Mouse (Mus musculus): ENCODE data around the gene Usp46.
A peak's percentile ranks its signal among the peaks of the same experiment; 100 is the strongest.
"Not testable (repeated sequence)": the region's sequence is repeated elsewhere in the genome, so short reads cannot be mapped to it uniquely, and the experiment has no call there.

The Usp46 gene

DNA sequence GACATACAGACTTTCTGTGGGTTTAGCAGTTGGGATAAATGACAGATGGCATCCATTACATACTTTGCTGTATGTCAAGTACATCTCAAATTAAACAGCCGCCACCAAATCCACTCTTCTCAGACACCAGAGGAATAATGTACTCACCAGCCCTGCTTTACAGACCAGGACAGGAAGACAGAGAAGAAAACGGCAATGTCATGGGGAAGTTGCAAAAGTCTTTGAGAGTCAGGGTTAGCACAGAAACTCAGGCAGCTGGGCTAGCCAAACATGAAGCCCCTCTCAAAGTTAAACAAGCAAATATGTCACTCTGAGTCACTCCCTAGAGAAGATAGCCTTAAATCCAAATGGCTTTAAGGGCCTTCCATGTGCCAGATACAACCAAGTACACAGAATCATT, 40.0 kb downstream of the Usp46 start:
- no peak for DNase-seq (ENCODE audit: low read depth)

DNA sequence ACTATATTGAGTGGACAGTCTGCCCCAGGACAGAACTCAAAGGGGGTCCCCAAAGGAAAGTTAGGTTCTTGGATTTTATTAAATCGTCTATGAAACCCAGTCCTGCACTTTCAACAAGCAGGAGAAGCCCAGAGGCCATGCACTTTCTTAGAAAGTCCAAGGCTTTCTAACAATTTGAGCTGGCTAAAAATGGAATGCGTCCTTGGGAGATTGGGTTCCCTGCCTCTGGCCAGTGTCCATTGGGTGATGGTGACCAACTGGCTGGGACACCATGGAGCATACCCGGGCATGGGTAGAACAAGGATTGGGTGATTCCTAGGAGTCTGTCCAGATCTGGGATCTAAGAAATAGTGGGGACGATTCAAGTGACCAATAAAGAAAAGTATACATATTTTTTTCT, 47.7 kb downstream of the Usp46 start:
- DNase-seq (ENCODE audit: low read depth), result no peak

DNA sequence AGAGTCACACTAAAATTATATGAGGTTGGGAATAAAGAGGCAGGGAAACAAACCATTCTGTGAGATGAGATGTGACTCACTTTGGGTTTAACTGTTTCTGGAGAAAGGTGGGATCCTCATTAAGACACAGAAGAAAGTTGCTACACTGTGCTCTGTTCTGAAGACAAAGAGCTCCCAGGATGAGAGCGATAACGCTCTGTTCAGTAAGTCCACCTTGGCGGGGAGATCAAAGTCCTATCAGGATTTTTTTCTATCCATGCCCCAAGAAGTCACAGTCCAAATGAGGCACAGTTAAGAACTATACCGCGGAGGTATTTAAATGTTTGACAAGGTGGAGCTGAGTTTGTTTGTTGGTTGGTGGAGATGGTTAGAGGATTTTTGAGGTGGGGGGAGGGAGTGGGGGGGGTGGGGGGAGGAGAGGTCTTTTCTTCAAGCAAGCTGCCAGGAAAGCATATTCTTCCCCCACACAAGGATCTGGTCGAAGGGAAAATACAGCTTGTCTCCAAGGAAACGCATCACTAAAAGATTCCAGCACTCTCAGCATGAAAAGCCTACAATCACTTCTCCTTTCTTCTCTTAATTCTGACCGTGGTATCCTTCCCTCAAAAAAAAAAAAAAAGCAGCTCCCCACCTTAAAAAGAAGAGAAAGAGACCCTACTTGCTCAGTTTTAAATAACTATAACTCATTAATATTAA, 49.2 kb downstream of the Usp46 start:
- no peak for DNase-seq (ENCODE audit: low read depth)

DNA sequence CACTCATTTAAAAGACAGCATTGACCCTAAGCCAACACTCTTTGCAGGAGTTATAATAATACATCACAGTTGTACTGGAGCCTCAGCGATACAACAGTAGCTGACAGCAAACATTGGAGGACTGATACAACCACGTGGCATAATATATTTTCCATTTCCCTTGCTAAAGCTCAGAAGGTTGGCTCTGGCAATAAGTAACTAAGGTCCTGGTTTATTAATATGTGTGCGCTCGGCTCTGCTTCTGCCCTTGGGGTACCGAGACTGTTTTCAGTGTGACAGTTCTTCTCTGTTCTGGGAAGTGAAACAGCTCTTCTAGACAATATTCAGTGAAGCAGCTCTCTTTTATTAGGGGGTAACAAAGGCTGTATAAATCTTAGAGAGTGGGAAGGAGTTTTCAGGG, 50.7 kb downstream of the Usp46 start:
- DNase-seq (ENCODE audit: low read depth), result no peak

DNA sequence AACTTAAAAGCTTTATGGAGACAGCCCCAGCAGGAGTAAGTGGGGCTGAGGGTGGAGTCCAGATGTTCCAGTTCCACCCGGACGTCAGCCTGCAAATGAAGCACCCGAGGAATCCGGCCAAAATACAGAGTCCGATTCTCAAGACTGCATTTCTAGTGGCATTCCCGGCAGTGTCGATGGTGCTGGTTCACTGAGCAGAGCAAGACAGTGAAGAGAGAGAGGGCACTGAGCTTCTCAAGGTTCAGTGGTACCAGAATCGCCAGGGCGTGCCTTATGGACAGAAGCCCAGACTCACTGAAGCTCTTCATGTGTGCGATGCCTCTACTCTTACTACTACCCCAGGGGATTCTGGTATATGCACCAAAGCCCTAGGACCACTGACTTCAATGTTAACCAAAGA, 56.6 kb downstream of the Usp46 start:
- no peak for DNase-seq (ENCODE audit: low read depth)

DNA sequence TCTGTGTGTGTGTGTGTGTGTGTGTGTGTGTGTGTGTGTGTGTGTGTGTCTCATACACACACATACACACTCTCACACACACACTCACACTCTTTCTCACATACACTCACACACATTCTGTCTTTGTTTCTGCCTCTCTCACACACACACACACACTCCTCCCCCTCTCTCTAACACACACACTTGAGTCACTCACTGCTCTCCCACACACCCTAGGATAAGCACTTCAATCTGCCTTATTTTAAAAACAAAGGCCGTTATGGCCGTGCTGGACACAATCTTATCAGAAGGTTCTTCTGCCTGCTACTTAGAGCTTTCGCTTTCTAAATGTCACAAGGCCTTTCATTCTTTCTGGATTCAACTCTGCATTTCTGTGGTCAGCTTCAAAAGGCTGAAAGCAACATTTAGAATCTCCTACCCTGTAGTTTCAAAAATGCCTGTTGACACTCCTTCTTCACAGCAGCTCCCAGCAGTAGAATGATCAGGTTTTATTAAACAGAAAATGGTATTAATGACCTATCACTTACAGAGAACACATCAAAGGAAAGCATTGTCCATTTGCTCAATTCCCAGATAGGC, 60.6 kb downstream of the Usp46 start:
- DNase-seq (ENCODE audit: low read depth), result no peak

DNA sequence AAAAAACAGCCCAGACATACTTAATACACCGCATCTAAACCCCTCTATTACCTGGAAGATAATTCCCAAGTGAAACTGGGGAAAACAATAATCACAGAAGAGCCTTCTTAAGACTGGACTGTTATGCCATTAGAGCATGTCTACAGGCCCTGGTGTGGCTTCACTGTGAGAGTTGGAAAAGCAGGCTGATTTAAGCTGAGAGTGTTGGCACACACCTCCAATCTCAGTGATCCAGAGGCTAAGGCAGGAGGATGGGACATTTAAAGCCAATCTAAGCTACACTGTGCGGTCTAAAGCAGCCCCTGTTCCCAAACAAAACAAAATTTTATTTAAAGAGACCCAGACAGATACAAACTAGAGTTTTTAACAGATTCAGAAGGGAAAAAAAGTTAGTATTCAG, 62.3 kb downstream of the Usp46 start:
- no peak for DNase-seq (ENCODE audit: low read depth)

DNA sequence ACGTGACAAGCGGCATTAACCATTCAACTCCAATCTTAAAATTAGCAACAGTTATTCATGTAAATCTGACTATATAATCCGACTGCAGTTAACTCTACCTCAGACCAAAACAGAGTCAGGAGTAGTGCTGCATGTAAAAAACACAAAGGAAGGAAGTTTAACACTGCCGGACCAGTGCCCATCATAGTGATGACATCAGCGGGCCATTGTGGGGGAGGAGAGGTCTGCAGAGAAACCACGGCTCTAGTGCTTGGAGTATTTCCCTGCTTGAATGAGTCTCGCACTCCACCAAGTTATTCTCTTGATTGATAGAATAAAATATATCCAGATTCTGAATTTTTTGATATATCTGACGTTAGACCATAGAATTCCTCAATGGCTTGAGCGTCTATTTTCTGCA, 66.5 kb downstream of the Usp46 start:
- no peak for DNase-seq (ENCODE audit: low read depth)

DNA sequence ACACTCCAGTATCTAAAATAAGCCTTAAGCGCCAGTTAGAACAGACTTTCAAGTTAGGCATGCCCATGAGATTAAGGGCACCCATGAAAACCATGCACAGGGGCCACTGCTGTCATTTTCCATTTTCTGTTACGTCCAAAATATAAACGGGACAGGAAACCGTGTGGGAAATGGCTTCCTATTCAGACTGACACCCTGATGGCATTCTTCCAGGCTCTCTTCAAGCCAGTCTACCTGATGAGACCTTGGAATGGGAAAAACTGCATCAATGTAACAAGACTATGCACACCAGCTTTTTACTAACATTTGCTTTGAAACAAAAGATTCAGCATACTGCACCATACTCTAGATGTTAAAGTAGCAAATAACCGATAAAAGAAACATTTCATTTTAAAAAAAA, 69.3 kb downstream of the Usp46 start:
- no peak for DNase-seq (ENCODE audit: low read depth)

DNA sequence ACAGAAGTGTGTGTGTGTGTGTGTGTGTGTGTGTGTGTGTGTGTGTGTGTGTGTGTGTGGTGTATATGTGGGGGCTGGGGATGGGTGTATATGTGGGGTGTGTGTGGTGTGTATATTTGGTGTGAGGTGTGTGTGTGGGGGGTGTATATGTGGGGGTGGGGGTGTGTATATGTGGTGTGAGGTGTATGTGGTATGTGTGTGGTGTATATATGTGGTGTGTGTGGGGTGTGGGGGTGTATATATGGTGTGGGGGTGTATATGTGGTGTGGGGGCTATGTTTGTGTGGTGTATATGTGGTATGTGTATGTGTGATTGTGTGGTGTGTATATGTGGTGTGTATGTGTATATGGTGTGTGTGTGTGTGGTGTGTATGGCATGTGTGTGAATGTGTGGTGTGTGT, 73.4 kb downstream of the Usp46 start:
- DNase-seq (ENCODE audit: low read depth), result no peak

DNA sequence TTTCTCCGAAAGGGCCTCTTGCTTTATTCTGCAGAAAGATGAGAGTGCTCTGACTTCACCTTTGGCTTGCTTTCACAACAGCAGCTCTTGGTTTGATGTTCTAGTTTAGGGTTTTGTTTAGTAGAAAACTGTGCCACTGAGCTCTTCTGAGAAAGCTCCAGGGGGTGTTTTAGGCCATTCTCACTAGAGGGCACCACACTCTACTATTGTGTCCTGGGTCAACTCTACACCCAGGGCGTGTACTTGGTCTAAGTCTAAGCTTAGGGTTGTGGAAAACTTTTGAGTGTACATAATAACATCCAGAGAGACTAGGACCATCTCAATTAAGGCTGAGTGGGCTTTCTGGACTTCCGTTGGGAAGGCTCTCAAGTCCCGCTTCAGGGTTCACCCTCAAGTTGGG, 74.7 kb downstream of the Usp46 start:
- DNase-seq (ENCODE audit: low read depth), result peak; percentile 43

DNA sequence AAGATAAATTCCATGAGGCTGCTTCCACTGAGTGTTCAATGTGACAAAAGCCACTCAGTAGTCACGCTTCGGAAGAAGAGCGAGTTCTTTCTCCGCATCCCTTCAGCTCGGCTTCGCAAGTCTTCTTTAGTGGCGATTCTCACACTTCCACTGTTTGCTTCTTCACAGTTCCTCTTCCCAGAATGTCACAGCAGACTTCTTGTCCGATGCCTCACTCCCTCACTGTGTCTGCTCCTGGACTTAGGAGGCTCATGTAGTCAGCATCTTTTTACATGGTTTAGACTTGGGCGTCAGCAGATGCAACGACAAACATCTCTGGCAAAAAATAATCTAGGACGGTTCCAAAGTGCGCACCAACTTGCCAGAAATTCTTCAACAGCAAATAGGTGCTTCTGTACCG, 75.9 kb downstream of the Usp46 start:
- DNase-seq (ENCODE audit: low read depth), result no peak

DNA sequence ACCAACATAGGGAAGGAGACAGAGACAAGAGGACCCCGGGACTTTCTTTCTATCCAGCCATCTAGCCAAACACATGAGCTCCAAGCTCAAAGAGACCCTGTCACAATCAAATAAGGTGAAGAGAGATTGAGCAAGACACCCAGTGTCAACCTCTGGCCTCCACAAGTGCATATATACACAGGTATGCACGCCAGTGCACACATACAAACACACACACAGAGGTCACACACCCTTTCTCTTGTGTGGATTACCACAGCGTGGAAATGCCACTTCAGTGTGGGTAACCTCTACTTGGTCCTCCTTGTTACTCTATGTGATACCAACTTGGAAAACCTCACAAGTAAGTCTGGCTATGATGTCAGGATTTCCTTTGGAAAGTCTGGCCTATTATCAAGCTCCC, 78.7 kb downstream of the Usp46 start:
- no peak for DNase-seq (ENCODE audit: low read depth)

DNA sequence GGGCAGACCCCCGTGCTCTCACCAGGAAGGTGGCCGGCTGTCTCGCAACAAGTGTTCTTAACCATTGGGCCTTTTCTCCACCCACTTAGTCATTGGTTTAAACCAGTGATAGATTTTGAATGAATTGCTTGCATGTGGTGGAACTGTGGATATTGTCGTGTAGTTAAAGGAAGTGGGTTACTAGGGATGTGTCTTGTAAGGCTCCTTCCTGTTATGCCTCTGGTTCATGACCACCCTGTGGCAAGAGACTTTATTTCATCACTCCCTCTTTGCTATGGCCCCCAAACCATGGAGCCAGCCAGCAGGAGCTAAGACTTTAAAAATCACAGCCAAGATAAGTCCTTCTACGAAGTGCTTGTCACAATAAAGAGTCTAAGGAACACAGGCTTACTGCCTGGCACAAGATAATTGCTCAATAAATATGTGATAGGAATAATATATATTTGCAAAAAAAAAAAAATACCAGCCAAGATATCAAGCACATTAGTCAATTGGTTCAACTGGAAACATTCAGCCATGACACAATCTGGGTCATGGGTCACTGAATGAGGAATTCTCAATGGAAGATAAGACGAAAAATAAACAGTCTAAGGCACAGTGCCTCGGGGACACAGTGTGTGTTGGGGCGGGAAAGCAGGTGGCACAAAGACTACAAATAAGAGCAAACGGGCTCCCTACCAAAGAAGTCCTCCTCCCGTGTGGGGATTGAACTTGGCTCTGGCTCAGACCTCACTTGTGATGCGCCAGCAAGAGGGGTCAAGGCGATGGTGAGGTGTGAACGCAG, 80.3 kb downstream of the Usp46 start:
- DNase-seq (ENCODE audit: low read depth), result no peak

DNA sequence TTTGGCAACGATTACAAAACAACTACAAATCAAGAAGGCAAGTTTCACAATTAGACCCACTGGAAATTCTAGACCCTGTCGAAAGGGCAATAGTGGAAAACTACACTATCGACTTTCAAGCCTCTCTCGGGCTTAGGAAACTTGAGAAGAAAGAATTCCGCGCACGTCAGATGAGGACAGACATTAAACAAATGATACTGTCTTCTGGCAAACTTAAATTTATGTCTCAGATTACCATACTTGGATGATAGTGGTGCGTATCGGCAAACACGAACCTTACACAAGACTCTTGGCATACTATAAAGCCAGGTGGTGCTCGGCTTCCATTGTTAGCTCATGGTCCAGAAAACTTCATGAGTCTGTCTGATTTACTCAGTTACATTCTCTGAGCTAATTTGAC, 90.8 kb downstream of the Usp46 start:
- DNase-seq (ENCODE audit: low read depth), result no peak

DNA sequence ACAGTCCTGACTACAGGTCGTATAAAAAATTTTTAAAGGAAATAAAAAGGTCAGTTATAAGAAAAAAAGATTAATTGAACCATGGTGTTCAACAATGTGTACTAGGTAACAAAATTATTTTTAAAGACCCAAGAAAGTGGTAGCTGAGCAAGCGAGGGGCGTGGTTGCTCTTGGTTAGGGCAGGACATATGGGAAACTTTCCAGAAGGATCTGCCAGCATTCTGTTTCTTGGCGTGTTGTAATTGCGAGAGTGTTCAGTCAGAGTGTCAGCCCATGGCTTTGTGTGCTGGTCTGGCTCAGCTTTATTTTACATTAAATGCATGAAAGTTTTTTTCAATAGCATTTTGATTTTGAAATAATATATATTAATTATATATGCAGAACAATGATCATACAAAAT, 96.5 kb downstream of the Usp46 start:
- DNase-seq (ENCODE audit: low read depth), result no peak

DNA sequence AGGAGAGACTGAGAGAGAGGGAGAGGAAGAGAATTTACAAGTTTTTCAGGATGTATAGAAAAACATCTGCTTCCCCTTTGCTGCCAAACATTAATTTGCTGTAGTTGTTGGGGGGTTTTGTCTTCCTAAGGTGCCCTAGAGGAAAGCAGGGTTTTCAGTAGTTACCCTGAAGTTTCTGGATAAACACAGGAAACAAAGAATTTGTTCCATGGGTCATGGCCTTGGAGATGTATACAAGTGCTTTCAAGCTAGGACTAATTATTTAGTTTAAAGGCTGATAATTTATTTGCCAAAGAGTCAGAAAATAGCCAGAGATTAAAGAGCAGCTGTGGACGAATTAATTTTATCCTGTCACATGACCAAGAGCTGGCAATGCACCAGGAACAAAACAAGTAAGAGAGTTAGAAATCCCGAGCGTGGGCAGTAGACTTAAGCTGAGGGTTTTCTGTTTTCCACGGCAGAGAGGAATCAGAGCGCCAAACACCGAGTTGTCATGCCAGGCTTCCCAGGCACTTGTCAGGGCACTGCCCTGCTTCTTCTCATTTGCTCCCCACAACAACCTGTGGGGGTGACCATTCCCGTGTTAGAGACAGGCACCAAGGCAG, 98.1 kb downstream of the Usp46 start:
- no peak for DNase-seq (ENCODE audit: low read depth)

DNA sequence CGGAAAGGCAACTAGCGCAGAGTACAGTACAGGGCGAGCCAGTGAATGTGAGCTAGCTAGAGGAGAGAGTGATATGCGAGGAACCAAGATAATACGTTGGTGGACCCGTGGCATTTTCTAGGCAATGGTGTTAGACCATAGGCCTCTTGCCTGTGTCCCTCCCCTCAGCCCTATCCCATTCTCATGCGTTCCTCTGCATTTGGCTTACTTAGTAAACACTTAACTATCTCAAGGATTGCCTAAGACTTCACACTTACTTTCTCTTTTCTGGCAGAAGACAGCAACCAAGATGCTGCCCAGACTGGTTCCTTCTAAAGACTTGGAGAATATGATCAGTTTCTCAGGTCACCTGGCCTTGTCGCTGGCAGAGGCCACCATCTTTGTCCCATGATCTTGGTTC, 98.9 kb downstream of the Usp46 start:
- no peak for DNase-seq (ENCODE audit: low read depth)

DNA sequence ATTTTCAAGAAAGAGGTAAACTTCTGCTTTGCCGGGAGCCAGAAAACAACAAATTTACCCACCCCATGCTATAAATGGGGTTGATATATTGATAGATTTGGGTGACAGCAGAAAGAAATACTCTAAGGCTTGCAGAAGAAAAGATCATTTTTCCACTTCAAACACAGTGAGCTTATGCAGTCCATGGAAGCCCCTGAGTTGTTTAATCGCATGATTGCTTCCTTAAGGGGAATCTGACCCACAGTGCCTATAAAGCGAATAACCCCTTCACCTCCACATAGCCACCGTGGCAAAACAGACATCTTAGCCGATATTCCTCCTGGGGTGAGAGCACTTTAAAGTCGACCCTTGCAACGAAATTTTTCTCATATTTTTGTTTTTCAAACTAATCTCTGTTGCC, 108.5 kb downstream of the Usp46 start:
- no peak for DNase-seq (ENCODE audit: low read depth)

DNA sequence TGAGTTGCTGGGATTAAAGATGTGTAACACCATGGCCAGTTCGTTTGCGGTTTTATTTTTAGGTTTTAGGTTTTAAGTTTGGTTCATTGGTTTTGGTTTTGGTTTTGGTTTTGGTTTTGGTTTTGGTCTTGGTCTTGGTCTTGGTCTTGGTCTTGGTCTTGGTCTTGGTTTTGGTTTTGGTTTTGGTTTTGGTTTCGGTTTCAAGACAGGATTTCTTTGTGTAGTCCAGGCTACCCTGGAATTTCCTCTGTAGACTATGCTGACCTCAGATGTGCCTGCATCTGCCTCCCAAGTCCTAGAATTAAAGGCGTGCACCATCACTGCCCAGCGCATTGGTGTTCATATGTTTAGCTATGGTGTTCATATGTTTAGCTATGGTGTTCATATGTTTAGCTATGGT, 109.6 kb downstream of the Usp46 start:
- DNase-seq (ENCODE audit: low read depth), result not testable (repeated sequence)

DNA sequence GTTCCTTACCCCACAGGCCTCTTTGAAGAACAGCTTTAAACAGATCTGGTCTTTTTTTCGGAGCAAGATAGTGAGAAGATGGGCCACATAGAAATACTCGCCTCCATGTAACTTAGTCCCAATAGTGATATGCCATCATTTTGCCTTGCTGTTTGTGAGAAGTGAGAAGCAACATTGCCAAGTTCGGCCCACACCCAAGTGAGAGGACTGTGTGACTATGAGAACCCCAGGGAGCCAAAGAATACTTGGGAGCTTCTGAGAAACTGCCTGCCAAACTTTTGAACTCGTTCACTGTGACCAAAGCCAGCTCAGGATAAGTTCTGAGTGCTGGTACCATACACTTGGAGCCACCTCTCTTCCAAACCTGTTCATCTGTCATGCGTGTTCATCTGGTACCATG, 110.1 kb downstream of the Usp46 start:
- no peak for DNase-seq (ENCODE audit: low read depth)

DNA sequence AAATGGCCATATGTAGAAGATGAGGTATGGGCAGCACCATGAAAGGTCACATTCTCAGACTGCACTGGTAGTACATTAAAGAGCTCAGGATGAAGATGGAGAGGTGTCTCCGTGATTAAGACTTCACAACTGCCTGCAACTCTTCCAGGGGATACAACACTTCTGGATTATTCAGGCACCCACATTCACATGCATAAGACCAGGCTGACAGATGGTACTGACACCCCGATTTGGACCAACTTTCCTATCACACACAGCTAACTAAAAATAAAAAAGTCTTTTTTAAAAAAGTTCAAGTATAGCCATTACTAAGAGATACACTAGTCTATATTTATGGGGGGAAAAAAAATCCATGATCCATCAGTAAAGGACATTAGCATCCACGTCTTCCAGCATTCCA, 112.5 kb downstream of the Usp46 start:
- DNase-seq (ENCODE audit: low read depth), result no peak

DNA sequence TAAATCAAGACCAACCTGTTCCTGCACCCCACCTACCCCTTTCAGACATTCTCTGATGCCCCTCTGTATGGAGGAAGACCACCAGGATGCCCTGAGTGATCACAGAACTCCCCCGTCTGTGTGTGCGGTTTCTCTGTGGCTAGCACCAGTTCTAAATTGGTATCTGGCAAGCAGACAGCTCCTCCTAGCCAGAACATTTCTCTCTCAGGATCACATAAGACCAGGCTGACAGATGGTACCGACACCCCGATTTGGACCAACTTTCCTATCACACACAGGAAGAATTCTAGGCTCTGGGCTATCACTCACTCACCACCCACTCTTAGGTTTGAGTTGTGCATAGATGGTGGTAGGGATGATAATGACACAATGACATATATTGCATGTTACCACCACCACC, 113.2 kb downstream of the Usp46 start:
- no peak for DNase-seq (ENCODE audit: low read depth)

Measured in naive thymus-derived CD4-positive, alpha-beta T cell, adult 2 months (primary cell).